Mouse (Mus musculus): ENCODE measurements around the gene Cxcl2. TPM values are rescaled to one million over a fixed set of nuclear protein-coding genes. Genes with fewer than 3 reads are reported as not detected.
A peak's percentile ranks its signal among the peaks of the same experiment; 100 is the strongest.

The Cxcl2 gene
- total RNA-seq, 2 experiments from 2014 or later, result not detected

GRCm38 (mm10) chr5:90891464-90891813, 12.2 kb upstream of the Cxcl2 start:
- DNase-seq (ENCODE audit: low spot score in 2 of 2), result no peak

DNA sequence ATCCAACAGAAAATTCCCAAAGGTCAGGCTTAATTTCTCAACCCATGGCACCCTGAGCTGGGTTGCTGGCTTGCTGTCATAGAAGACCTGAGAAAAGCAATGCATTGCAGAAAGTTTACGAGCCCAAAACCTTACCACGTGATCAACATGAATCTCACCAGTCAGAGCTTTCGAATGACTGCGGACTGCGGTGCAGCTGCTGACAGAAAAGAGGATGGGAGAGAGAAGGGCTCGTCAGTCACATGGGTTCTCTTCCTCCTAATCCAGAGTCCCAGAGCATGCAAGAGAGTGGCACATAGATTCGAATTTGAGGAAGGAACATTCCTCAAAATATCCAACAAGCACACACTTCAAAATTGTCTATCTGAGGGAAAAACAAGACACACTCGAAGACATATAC, 9.4 kb upstream of the Cxcl2 start:
- DNase-seq (ENCODE audit: low spot score in 2 of 2), result no peak

GRCm38 (mm10) chr5:90897429-90897828, 6.2 kb upstream of the Cxcl2 start:
- DNase-seq (ENCODE audit: low spot score in 2 of 2), result no peak

DNA sequence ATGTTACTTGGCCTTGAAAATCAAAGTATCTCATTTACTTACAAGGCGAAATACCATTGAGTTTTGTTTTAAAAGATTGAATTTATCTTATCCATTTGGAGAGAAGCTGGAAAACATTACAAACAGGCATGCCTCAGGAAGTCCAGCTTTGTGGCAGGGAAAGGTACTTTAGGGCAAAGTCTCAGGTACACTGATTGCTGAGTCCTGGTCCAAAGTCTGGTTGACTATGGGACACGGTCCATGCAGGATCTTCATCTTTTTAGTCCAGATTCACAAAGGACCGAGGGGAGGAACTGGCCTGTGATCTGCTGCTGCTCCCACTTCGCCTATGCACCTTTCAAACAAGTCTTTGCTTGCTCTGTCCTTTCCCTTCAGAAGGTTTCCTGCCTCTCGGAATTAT, 4.4 kb upstream of the Cxcl2 start:
- no peak for DNase-seq (ENCODE audit: low spot score in 2 of 2)

- peak in 1 of 2 experiments; percentile 33 for DNase-seq (ENCODE audit: low spot score in 2 of 2)
These were observed 3.5 kb upstream of the Cxcl2 start for GRCm38 (mm10) chr5:90900147-90900546.

GRCm38 (mm10) chr5:90900688-90901087, 3.0 kb upstream of the Cxcl2 start:
- DNase-seq (ENCODE audit: low spot score in 2 of 2), result no peak

GRCm38 (mm10) chr5:90902380-90903260, 1.1 kb upstream of the Cxcl2 start:
- DNase-seq (ENCODE audit: low spot score in 2 of 2), result no peak

GRCm38 (mm10) chr5:90908983-90909382, 5.3 kb downstream of the Cxcl2 start:
- DNase-seq (ENCODE audit: low spot score in 2 of 2), result peak; percentile 26 to 47

GRCm38 (mm10) chr5:90919495-90919894, 15.8 kb downstream of the Cxcl2 start:
- DNase-seq (ENCODE audit: low spot score in 2 of 2), result no peak

GRCm38 (mm10) chr5:90922958-90923357, 19.3 kb downstream of the Cxcl2 start:
- DNase-seq (ENCODE audit: low spot score in 2 of 2), result no peak

DNA sequence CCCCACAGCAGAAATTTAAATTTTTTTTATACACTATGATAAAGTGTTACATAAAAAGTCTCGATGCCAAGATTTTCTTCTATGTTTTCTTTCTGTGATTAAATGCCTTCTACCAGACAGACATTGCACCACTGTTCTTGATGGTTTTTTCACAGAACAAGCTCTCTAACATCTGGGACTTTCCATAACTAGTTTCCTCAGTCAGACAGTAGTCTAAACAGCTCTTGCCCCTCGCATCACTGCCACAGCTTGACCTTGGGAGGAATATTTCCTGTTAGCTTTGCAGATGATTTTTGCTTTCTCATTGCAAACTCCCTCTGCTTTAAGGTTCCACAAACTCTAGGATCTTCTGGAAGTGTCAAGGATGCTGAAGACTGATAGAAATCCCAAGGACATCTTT, 26.9 kb downstream of the Cxcl2 start:
- DNase-seq (ENCODE audit: low spot score in 2 of 2), result no peak

DNA sequence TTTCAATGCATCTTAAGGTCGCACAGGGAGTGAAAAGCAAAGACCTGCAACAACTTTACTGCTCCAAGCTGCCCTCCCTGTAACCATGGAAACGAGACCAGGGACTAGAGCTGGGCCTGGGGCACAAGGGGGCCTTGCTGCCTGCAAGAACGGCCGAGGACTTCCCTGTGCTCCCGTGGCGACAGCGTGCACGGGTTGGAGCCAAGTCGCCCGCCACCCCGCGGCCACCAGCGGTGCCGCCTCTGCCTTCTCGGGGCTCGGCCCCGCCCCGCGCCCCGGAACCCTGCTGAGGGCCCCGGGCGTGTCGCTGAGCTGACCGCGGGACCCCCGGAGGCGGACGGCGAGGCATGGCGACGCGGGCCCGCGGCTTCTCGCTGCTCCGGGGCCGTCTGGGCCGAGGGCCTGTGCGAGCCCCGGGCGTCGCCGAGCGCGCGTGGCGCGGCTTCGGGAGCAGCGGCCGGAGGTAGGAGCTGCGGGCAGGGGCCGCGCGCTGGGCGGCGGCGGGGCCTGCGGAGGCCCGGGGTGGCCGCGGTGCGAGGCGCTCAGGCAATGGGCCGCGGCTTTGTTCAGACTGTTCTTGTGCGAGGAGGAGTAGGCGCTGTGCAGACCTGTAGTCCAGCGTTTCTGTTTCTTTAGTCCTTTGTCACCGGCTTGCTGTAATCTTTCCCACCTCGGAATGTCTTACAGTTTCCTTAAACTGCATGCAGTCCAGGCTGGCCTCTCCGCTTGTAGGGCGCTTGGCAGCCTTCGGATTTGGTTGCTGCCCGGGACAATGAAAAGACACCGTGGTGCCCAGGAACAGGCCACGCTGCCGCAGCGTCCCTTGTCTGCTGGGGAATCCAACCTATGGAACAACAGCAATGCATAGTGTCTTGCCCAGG, 27.5 kb downstream of the Cxcl2 start, which contains the start of gene Mthfd2l:
Gene Mthfd2l, plus strand, starts transcription at position 147 of the 881 bp plus-strand sequence.
- peak; percentile 82 to 91 for DNase-seq (ENCODE audit: low spot score in 2 of 2)

- DNase-seq (ENCODE audit: low spot score in 2 of 2), result no peak
These were observed 28.2 kb downstream of the Cxcl2 start for GRCm38 (mm10) chr5:90931911-90932310.

DNA sequence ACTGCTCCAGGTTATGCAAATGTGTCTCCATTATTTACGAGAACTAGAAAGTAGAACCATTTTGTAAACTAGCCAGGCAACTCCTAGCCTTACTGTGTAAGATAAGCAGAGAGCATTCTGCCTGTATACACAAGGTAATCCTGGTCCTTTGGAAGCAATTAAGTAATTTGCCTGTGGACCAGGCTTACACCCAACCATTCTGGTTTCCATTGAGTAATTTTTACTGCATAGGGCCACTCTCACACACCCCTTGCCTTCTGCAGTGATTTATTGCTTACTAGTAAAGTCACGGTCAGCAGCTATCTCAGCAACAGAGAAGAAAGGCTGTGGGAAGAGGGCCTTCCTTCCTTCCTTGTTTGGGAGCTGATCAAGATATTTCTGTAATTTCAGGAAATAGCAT, 33.0 kb downstream of the Cxcl2 start:
- no peak for DNase-seq (ENCODE audit: low spot score in 2 of 2)

GRCm38 (mm10) chr5:90945453-90945852, 41.8 kb downstream of the Cxcl2 start:
- no peak for DNase-seq (ENCODE audit: low spot score in 2 of 2)

GRCm38 (mm10) chr5:90949499-90949898, 45.8 kb downstream of the Cxcl2 start:
- no peak for DNase-seq (ENCODE audit: low spot score in 2 of 2)

DNA sequence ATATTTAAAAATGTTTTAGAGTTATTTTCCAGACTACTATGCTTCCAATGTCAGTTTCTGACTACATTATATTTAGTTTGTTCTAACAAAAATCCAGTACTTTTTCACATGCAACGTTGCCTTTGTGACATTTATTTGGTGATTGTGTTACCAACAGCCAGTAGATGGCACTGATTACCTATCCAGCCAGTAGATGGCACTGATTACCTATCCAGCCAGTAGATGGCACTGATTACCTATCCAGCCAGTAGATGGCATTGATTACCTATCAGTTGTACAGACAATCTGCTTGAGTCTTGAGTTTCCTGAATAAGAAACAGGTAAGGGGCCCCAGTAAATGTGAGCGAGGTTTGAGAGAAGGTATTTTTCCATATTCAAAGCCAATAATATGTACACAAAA, 47.8 kb downstream of the Cxcl2 start:
- no peak for DNase-seq (ENCODE audit: low spot score in 2 of 2)

GRCm38 (mm10) chr5:90952731-90953481, 49.2 kb downstream of the Cxcl2 start:
- no peak for DNase-seq (ENCODE audit: low spot score in 2 of 2)

Measured in gastrocnemius, postnatal 4 days (tissue).